Mouse (Mus musculus): ENCODE data around the gene Lrrtm3.

The Lrrtm3 gene

GRCm38 (mm10) chr10:64041892-64042291 is 48.2 kb downstream of the Lrrtm3 start:
- DNase-seq (ENCODE audit: low spot score in 2 of 2), result no peak

- no peak for DNase-seq (ENCODE audit: low spot score in 2 of 2)
Measured at GRCm38 (mm10) chr10:64041218-64041617, 48.9 kb downstream of the Lrrtm3 start.

DNA sequence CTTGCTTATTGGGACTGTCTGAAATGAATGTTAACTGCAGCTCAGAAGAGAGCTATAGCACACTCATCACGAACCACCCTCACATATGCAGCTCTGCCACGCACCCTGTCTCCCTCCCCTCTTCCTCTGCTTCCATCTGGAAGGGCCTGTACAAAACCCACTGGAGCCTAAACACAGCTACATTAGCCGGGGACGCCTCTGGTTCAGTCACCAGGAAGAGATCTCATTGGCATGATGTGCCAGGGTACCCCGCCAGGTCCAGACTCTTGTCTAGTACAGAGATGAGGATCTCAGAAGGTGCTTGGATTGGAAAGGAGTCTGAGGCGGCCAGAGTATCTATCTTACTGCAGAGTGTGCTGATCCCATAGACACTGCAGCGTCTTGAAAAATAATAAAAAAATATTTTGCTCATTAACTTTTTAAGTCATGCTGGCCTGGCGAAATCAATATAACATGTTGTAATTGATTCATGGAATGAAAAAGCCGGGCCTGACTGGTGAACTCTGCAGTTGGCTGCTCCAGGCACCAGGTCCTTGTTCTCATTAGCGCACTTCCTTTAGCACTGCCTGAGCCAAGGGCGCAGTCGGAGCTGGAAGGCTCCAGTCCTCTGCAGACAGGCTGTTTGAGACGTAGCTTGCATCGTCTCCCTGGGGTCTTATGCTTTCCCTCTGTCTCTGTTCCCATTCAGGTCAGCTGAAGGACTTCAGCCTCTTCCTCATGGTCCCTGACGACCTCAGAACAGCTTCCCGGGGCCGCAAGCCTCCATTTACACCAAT is 50.1 kb downstream of the Lrrtm3 start:
- peak in 1 of 2 experiments; percentile 15 for DNase-seq (ENCODE audit: low spot score in 2 of 2)

GRCm38 (mm10) chr10:64030901-64031300 is 59.2 kb downstream of the Lrrtm3 start:
- no peak for DNase-seq (ENCODE audit: low spot score in 2 of 2)

DNA sequence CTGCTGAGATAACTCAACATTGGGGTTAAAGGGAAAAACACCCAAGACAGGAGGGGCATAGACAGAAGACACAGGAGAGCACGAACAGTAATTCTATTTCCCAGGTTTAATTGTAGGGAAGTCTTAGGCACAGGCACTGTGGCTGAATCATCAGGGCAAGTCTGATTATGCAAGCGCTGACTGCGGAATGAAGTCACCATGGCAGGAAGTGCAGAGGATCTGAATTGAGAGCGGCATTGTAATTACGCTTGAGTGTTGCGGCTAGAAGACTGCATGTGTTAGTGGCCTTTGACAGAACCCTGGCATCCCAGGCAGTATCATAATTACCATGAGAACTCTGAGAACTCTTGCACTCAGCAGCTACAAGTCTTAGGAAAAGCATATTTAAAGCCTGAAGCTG is 66.7 kb downstream of the Lrrtm3 start:
- DNase-seq (ENCODE audit: low spot score in 2 of 2), result no peak

GRCm38 (mm10) chr10:64020347-64020746 is 69.7 kb downstream of the Lrrtm3 start:
- DNase-seq (ENCODE audit: low spot score in 2 of 2), result no peak

DNA sequence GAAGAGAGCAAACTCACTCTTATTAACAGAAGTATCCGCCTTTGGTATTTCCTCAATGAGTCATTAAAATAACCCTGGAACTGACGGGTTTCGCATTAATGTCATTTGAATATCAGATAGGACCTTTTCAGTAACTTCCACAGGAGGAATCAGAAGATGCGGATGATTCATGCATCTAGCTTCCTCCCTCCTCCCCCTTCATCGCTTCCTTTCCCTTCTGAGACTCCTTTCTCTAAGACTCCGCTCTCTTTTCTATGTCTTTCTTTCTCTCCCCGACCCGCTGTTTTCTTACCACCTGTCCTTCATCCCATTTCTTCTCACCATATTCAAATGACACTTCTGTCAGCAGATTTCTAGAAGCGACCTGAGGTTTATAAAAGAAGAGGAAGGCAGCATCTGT is 88.1 kb downstream of the Lrrtm3 start:
- no peak for DNase-seq (ENCODE audit: low spot score in 2 of 2)

DNA sequence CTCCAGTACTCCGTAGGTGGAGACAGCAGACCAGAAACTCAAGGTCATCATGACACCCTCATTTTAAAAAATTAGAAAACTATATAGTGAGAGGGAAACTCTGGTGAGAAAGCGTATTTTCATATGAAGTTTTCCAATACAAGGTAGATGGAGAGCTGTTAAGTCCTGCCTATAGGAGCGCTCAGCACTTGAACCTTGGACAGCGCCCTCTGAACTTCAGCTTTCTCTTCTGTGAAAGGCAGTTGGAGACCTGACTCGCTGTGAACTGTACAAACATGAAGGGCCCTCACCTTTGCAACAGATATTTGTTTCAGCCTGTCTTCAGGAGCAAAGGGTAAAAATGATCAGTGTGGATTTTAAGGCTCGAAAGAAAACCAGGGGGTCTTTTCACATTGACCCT is 88.5 kb downstream of the Lrrtm3 start:
- DNase-seq (ENCODE audit: low spot score in 2 of 2), result no peak

DNA sequence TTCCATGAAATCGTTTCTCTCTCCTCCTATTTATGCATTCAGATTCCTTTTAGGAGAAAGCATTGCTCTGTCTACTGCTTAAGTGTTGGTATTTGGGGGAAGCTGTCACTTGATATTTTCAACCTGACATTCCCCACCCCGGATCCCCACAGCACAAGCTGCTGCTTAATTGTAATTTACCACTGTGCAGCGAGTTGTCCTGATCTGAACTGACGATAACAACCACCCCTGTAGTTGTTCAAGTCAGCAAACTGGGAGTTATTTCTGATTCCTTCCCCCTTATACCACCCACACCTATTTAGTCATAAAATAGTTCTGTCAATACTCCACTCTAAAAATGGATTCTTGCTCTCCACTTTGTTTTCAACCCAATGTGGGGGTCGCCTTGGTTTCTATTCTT is 95.8 kb downstream of the Lrrtm3 start:
- DNase-seq (ENCODE audit: low spot score in 2 of 2), result no peak

DNA sequence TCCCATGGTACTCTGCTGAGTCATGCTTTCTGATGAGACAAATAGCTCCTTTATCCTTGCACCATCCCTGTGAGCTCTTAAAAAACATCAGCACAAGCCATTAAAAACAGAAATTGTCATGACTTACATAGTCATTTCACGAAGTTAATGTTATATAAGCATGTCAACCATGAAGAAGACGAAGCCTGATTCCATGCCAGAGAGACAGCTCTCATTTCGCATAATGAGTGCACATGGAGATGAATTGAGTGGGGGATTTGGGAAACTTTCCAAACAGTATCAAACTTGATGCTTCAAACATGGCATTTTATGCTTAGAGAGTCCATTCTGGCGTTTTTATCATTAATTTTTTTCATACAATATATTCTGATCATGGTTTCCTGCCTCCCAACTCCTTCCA is 104.5 kb downstream of the Lrrtm3 start:
- no peak for DNase-seq (ENCODE audit: low spot score in 2 of 2)

DNA sequence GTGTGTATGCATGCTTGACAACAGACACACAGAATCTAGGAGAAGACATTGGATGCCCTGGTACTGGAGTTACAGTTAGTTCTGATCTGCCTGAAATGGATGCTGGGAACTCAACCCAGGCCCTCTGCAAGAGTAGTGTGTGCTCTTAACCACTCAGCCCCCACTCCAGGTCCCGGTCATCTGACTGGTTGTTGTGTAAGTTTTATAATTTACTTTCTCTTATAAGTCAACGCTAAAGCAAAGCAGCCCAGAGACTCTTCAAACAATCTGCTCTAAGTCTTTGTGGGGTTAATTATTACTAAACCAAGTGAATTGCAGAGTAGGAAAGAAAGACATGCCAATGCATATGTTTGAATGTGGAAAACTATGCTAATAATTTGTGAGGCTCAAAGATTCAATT is 110.7 kb downstream of the Lrrtm3 start:
- no peak for DNase-seq (ENCODE audit: low spot score in 2 of 2)

- DNase-seq (ENCODE audit: low spot score in 2 of 2), result no peak
Measured at GRCm38 (mm10) chr10:63978969-63979368, 111.1 kb downstream of the Lrrtm3 start.

DNA sequence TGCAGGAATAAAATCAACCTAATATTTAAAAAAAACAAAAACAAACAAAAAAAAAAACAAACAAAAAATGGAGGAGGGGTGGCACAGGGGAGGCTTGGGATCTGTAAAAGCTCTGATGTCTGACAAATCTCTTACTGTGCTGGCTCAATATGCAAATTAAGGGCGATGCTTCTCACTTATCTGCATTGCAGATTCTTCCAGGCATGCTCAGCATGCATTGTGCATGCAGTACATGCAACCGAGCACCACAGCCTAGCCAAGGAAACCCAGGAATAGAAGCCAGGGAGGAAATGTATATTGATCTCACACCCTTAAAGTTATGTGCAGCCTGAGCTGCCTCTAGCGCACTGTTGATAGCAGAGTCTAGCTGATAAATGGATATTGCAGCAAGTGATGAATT is 111.5 kb downstream of the Lrrtm3 start:
- DNase-seq (ENCODE audit: low spot score in 2 of 2), result no peak

DNA sequence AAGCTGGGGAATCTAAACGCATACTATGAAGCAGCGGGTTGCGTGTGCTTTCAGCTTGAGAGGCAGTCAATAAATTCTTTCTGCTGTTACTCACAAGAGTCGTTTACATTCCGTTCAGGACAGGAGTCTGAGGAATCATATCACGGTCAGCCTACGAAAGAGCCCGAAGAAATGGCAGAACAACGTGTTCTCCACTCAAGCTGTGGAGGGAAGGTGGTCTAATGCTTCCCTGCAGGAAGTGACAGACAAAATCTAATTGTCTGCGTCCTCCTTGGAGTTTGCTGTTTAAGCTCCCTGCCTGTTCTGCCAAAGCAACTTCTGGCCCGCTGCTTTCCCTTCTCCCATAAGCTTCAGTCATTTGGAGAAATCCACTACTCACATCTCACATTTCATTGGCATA is 112.0 kb downstream of the Lrrtm3 start:
- DNase-seq (ENCODE audit: low spot score in 2 of 2), result no peak

DNA sequence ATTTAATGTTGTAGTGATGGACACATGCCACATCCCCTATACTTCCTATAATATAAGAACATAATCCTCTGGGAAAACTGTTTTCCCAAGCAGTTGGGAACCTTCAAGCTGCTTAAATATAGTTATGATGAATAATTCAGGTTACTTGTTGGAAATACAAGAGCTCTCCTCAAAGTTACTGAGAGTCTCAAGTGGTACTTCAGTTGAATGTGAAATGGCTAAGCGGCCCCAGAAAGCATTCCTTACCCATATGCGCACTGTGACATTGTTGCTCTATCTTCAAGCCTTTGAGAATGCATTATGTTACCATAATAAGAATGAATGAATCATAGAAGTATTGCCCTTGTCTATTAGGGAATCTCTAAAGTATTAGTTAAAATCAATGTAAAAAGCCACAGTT is 117.8 kb downstream of the Lrrtm3 start:
- DNase-seq (ENCODE audit: low spot score in 2 of 2), result no peak

DNA sequence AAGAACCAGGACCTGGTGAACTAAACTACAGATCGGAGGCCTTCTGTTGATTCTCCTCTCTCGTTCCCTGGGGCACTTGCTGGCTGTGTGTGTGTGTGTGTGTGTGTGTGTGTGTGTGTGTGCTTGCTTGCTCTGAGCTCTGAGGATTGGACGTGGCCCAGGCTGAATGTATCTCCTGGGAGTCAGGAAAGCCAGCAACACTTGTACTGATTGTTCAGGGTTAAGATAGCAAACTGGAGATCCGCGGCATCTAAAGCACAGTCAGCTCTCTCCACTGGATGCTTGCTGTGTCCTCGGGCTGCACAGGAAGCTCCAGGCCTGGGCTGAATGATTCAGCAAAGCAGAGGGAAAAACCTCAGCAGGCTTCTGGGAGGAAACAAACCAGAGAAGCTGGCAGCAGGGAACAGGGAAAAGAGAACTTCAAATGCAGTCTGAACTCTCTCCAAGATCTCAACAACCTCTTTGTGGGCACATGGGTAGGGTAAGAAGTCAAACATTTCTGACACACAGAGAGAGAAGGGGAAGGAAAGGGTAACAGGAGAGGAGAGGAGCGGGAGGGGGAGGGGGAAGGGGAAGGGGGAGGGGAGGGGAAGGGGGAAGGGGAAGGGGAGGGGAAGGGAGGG is 135.7 kb downstream of the Lrrtm3 start:
- DNase-seq (ENCODE audit: low spot score in 2 of 2), result peak in 1 of 2 experiments; percentile 7

- DNase-seq (ENCODE audit: low spot score in 2 of 2), result no peak
Measured at GRCm38 (mm10) chr10:63951481-63951880, 138.6 kb downstream of the Lrrtm3 start.

GRCm38 (mm10) chr10:63950867-63951266 is 139.2 kb downstream of the Lrrtm3 start:
- no peak for DNase-seq (ENCODE audit: low spot score in 2 of 2)

DNA sequence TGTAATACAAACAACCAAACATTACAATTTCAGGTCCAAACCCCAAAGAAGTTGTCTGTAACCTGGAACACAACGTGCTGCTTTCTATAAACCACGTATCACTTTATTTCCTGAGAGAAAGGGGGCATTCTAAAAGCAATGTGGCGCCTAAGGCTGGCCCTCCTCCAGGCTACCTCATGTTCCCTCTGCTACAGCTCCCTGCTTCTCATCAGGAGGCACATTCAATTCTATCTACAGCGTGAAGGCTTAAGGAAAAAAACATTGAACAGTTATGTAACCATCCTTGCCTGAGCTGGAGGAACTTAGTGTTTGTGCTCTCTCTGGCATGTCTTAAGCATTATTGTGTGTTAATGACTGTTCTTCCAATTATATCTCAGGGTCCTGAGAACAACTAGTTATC is 142.8 kb downstream of the Lrrtm3 start:
- DNase-seq (ENCODE audit: low spot score in 2 of 2), result no peak

DNA sequence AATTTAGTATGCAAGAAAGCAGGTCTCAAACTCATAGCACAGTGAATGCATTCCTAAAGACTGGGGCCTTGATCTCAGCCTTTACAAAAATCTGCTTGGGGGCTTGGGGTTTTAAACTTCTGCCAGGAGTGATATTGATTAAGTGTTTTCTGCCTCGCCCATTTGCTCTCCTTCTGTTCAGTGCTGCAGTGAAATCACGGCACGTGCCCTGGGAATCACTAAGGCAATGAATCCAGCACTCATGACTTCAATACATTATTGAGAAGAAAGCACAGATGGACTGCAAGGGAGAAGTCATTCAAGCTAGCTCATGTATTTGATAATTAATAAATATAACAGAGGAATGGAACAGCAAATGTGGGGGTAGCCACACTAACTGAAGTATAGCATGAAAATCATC is 144.5 kb downstream of the Lrrtm3 start:
- no peak for DNase-seq (ENCODE audit: low spot score in 2 of 2)

GRCm38 (mm10) chr10:63933946-63934345 is 156.1 kb downstream of the Lrrtm3 start:
- no peak for DNase-seq (ENCODE audit: low spot score in 2 of 2)

DNA sequence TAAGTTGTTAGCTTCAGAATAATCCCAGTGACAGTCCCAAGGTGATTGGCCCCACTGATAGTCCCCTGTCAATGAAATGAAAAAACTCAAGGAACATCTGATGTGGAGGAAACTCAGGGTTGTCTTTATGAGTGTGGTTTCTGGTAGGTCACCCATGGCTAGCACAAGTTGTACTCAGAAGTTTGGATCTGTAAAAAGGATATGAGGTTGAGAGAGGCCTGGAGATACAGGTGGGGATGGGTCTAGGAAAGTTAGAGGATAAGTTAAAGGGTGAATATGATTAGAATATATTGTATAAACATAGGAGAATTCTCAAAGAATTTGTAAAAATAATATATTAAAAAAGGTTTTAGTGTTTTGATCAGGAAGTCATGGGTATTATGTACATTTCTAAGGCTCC is 162.7 kb downstream of the Lrrtm3 start, which contains the start of gene Gm10118:
TSS of gene Gm10118 (minus strand) at position 101 of the 400 bp plus-strand sequence.
- DNase-seq (ENCODE audit: low spot score in 2 of 2), result no peak

GRCm38 (mm10) chr10:63908878-63909277 is 181.2 kb downstream of the Lrrtm3 start:
- DNase-seq (ENCODE audit: low spot score in 2 of 2), result no peak
